Mouse (Mus musculus) thymus, postnatal 25 days (tissue): ENCODE measurements around the gene Speg.
A peak's percentile ranks its signal among the peaks of the same experiment; 100 is the strongest.

Experiments used
- DNase-seq: peaks from one replicate; pipeline ENCODE4 v3.0.0; 2022

The Speg gene

GRCm38 (mm10) chr1:75398761-75399402, 23.8 kb downstream of the Speg start:
- DNase-seq: peak; percentile 56

GRCm38 (mm10) chr1:75399755-75400492, 24.8 kb downstream of the Speg start:
- DNase-seq: no peak

- DNase-seq: no peak
These were observed 25.5 kb downstream of the Speg start for GRCm38 (mm10) chr1:75400493-75401115.

GRCm38 (mm10) chr1:75405547-75405946, 30.4 kb downstream of the Speg start:
- DNase-seq: no peak

GRCm38 (mm10) chr1:75406173-75406572, 31.1 kb downstream of the Speg start:
- DNase-seq: no peak

- DNase-seq: no peak
These were observed 32.0 kb downstream of the Speg start for GRCm38 (mm10) chr1:75407056-75407455.

GRCm38 (mm10) chr1:75408210-75408609, 33.1 kb downstream of the Speg start:
- no peak for DNase-seq

- DNase-seq: no peak
These were observed 34.9 kb downstream of the Speg start for GRCm38 (mm10) chr1:75409950-75410349.

- DNase-seq: no peak
These were observed 37.1 kb downstream of the Speg start for GRCm38 (mm10) chr1:75412196-75412595.

- peak; percentile 67 for DNase-seq
These were observed 38.7 kb downstream of the Speg start for GRCm38 (mm10) chr1:75413749-75414148.

GRCm38 (mm10) chr1:75421794-75422193, 46.7 kb downstream of the Speg start:
- DNase-seq: no peak

GRCm38 (mm10) chr1:75422216-75422822, 47.2 kb downstream of the Speg start:
- peak; percentile 5 for DNase-seq

GRCm38 (mm10) chr1:75422823-75423471, 47.9 kb downstream of the Speg start:
- no peak for DNase-seq

- no peak for DNase-seq
These were observed 48.8 kb downstream of the Speg start for GRCm38 (mm10) chr1:75423780-75424390.

- peak; percentile 15 for DNase-seq
These were observed 50.8 kb downstream of the Speg start for GRCm38 (mm10) chr1:75425796-75426471.

- DNase-seq: peak; percentile 70
These were observed 60.6 kb downstream of the Speg start, which contains the start of gene Gmppa for GRCm38 (mm10) chr1:75435475-75436328. Gene Gmppa, plus strand, starts transcription at chr1:75435930.

GRCm38 (mm10) chr1:75438782-75439181, 63.7 kb downstream of the Speg start:
- DNase-seq: no peak

GRCm38 (mm10) chr1:75440661-75441060, 65.6 kb downstream of the Speg start:
- DNase-seq: no peak

- DNase-seq: no peak
These were observed 66.4 kb downstream of the Speg start for GRCm38 (mm10) chr1:75441471-75441996.

GRCm38 (mm10) chr1:75442171-75442570, 67.1 kb downstream of the Speg start:
- no peak for DNase-seq

GRCm38 (mm10) chr1:75442811-75443210, 67.7 kb downstream of the Speg start:
- no peak for DNase-seq
